Mouse (Mus musculus): ENCODE data around the gene Stk35. TPM values are rescaled to one million over a fixed set of nuclear protein-coding genes. Genes with fewer than 3 reads are reported as not detected.

The Stk35 gene
- polyA plus RNA-seq (2012; rRNA removed): 18.2 and 20.1 TPM in 2 replicates

DNA sequence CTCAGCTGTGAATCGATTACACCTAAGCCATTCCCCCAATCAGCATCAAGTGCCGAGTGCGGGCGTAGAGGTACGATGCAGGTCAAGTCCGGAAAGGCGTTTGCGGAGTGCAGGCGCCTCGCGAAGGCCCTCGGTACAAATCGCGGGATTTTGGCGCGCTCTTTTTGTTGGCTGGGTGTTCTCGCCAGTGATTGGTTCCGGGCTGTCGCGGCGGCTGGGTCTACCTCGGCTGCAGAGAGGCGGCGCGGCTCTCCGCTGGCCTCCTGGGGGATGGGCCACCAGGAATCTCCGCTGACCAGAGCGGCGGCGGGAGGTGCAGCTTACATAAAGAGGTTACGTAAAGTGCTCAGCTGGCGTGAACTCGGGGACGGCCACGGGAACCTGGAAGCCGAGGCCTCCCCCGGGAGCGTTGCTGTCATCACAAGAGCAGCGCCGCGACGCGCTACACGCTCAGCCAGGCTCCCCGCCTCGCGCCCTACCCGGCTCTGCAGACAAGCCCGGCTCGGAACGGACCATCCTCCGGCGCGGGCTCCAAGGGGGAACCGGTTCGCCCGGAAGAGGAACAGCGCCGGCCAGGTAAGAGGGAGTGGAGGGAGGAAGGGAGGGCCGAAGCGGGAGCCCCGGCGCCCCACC lies at the start of gene Stk35:
Stk35 (plus strand) TSS at position 247 of the 633 bp plus-strand sequence.
- peak within 1 kb of the TSS; percentile 93 for H3K4me3 ChIP-seq (replicated peaks; ENCODE audit: extremely low read depth, low read depth, low read length)
- DNase-seq: peak; percentile 84
- peaks cover 6% of the 10 kb centered on the region; the same call in 1 of the 2 replicates for H3K4me1 ChIP-seq (ENCODE audit: control insufficient read depth, insufficient read depth, low read length)
- WGBS: under 1% methylated on average over 62 of the region's 63 CpGs
- TF ChIP-seq POLR2A (IDR thresholded peaks at IDR 0.05; ENCODE audit: borderline replicate concordance, extremely low read depth, low read depth, low read length) (peak; percentile 60; the same call in 1 of the 2 replicates), CTCF (IDR thresholded peaks at IDR 0.05; ENCODE audit: insufficient read depth, low read length) (no peak)

- H3K4me3 ChIP-seq (replicated peaks; ENCODE audit: extremely low read depth, low read depth, low read length): no peak overlapping the region
- 91% methylated on average over 1 of the region's 1 CpGs for whole genome bisulfite sequencing
- H3K4me1 ChIP-seq (ENCODE audit: control insufficient read depth, insufficient read depth, low read length): no peaks in the 10 kb centered on the region
- TF ChIP-seq CTCF (IDR thresholded peaks at IDR 0.05; ENCODE audit: insufficient read depth, low read length): no peak
- TF ChIP-seq POLR2A (IDR thresholded peaks at IDR 0.05; ENCODE audit: borderline replicate concordance, extremely low read depth, low read depth, low read length): no peak
- DNase-seq: no peak
Observed at GRCm38 (mm10) chr2:129782046-129782445, 18.3 kb upstream of the Stk35 start.

- 89% methylated on average over 2 of the region's 2 CpGs for WGBS
- DNase-seq: no peak
- no peak overlapping the region for H3K4me3 ChIP-seq (replicated peaks; ENCODE audit: extremely low read depth, low read depth, low read length)
- no peak for TF ChIP-seq POLR2A (IDR thresholded peaks at IDR 0.05; ENCODE audit: borderline replicate concordance, extremely low read depth, low read depth, low read length)
- no peak for TF ChIP-seq CTCF (IDR thresholded peaks at IDR 0.05; ENCODE audit: insufficient read depth, low read length)
- peaks cover 4% of the 10 kb centered on the region; the same call in 1 of the 2 replicates for H3K4me1 ChIP-seq (ENCODE audit: control insufficient read depth, insufficient read depth, low read length)
Observed at GRCm38 (mm10) chr2:129796501-129796900, 3.8 kb upstream of the Stk35 start.

DNA sequence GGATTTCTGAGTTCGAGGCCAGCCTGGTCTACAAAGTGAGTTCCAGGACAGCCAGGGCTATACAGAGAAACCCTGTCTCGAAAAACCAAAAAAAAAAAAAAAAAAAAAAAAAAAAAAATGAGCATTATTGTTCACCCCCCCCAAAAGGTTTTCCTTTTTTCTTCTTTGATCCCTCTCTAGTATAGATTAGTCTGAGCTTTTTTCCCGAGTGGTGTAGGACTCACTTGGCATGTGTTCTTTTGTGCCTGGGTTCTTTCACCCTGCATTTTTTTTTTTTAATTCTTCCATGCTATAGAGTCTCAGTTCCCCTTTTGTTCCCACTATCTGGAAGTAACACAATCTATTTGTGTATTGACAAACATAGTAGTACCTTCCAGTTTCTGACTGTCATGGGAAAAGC lies 2.6 kb upstream of the Stk35 start:
- H3K4me3 ChIP-seq (replicated peaks; ENCODE audit: extremely low read depth, low read depth, low read length): no peak overlapping the region
- TF ChIP-seq CTCF (IDR thresholded peaks at IDR 0.05; ENCODE audit: insufficient read depth, low read length) (no peak), POLR2A (IDR thresholded peaks at IDR 0.05; ENCODE audit: borderline replicate concordance, extremely low read depth, low read depth, low read length) (no peak)
- 88% methylated on average over 2 of the region's 3 CpGs for WGBS
- no peak for DNase-seq
- peaks cover 6% of the 10 kb centered on the region; the same call in 1 of the 2 replicates for H3K4me1 ChIP-seq (ENCODE audit: control insufficient read depth, insufficient read depth, low read length)

GRCm38 (mm10) chr2:129798410-129798809 lies 1.9 kb upstream of the Stk35 start:
- peaks cover 6% of the 10 kb centered on the region; the same call in 1 of the 2 replicates for H3K4me1 ChIP-seq (ENCODE audit: control insufficient read depth, insufficient read depth, low read length)
- H3K4me3 ChIP-seq (replicated peaks; ENCODE audit: extremely low read depth, low read depth, low read length): no peak overlapping the region
- no peak for DNase-seq
- TF ChIP-seq CTCF (IDR thresholded peaks at IDR 0.05; ENCODE audit: insufficient read depth, low read length) (no peak), POLR2A (IDR thresholded peaks at IDR 0.05; ENCODE audit: borderline replicate concordance, extremely low read depth, low read depth, low read length) (no peak)

DNA sequence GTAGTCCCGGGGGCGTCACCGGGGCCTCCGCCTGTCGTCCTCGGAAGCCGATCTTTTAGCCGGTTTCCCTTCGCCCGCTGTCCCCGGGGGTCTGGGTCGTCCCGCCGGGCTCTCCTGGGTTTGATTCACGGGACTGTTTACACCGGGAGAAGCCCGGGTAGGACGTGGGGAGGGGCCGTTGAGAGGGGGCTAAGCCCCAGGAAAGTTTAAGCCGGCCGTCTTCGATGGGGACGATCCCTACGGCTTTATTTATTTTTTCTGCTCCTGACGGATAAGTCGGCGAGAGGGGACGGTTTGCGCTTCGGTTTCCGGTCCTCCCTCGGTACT lies 550 bp downstream of the Stk35 start:
- TF ChIP-seq CTCF (IDR thresholded peaks at IDR 0.05; ENCODE audit: insufficient read depth, low read length) (no peak), POLR2A (IDR thresholded peaks at IDR 0.05; ENCODE audit: borderline replicate concordance, extremely low read depth, low read depth, low read length) (0 out of 2 replicates have a peak, but pooled peaks have one; percentile 56)
- peak overlapping the region; percentile 93 for H3K4me3 ChIP-seq (replicated peaks; ENCODE audit: extremely low read depth, low read depth, low read length)
- 1% methylated on average over 32 of the region's 32 CpGs for WGBS
- no peak for DNase-seq
- peaks cover 9% of the 10 kb centered on the region for H3K4me1 ChIP-seq (ENCODE audit: control insufficient read depth, insufficient read depth, low read length)

GRCm38 (mm10) chr2:129801231-129802029 lies 1.1 kb downstream of the Stk35 start:
- TF ChIP-seq POLR2A (IDR thresholded peaks at IDR 0.05; ENCODE audit: borderline replicate concordance, extremely low read depth, low read depth, low read length) (no peak), CTCF (IDR thresholded peaks at IDR 0.05; ENCODE audit: insufficient read depth, low read length) (no peak)
- peak; percentile 97 for DNase-seq
- H3K4me1 ChIP-seq (ENCODE audit: control insufficient read depth, insufficient read depth, low read length): peaks cover 9% of the 10 kb centered on the region
- WGBS: under 1% methylated on average over 73 of the region's 73 CpGs
- peak overlapping the region; percentile 93 for H3K4me3 ChIP-seq (replicated peaks; ENCODE audit: extremely low read depth, low read depth, low read length)

DNA sequence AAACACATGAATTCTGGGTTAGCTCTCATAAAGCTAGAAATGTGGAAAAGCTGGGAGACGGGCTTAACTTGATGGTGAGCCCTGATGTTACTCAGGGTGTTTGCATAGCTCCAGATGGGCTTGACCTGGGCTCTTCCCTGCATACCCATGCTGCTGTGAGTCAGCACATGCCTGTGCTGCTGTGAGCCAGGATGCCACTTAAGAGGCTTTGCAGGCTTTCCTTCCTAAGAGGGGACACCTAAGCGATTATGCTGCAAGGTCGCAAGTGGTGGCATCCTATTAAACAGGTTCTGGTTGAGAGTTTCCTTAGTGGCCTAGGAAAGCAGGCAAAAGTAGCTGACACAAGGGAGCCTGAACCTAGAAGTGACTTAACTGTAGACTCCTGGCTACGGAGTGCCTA lies 5.2 kb downstream of the Stk35 start:
- DNase-seq: no peak
- Histone ChIP-seq H3K4me1 (ENCODE audit: control insufficient read depth, insufficient read depth, low read length) (peaks cover 12% of the 10 kb centered on the region), H3K4me3 (replicated peaks; ENCODE audit: extremely low read depth, low read depth, low read length) (no peak overlapping the region)
- TF ChIP-seq POLR2A (IDR thresholded peaks at IDR 0.05; ENCODE audit: borderline replicate concordance, extremely low read depth, low read depth, low read length) (no peak), CTCF (IDR thresholded peaks at IDR 0.05; ENCODE audit: insufficient read depth, low read length) (no peak)
- 72% methylated on average over 4 of the region's 4 CpGs for WGBS

DNA sequence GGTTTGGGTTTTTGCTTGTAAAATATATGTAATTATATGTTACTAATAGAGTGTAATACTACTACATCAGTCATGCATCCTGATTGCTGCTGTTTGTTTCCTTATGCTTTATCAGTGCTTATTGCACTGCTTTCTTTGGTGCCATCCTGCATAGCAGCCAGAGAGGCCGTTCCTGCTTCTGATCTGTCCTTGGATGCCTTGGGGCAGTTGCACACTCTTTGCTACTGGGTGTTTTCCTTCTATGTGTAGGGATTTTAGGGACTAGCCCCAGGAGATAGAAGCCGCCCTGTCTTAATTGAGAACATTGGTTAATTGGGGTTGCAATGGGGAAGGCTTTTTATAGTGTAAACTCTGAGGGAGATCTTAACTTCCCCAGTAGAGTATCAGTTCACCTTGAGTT lies 6.2 kb downstream of the Stk35 start:
- TF ChIP-seq POLR2A (IDR thresholded peaks at IDR 0.05; ENCODE audit: borderline replicate concordance, extremely low read depth, low read depth, low read length) (no peak), CTCF (IDR thresholded peaks at IDR 0.05; ENCODE audit: insufficient read depth, low read length) (no peak)
- Histone ChIP-seq H3K4me1 (ENCODE audit: control insufficient read depth, insufficient read depth, low read length) (peaks cover 12% of the 10 kb centered on the region), H3K4me3 (replicated peaks; ENCODE audit: extremely low read depth, low read depth, low read length) (no peak overlapping the region)
- 79% methylated on average over 2 of the region's 2 CpGs for WGBS
- DNase-seq: no peak

All from lung, adult 2 months (tissue).